Mouse (Mus musculus) heart, postnatal 0 days (tissue): ENCODE measurements around the gene Rad23a.

Source experiments
- CTCF ChIP-seq: IDR thresholded peaks from 2 replicates; pipeline ENCODE4 v1.5.1; 2016; ENCODE audit warnings: antibody characterized with exemption, control low read depth, low read depth
- EP300 ChIP-seq: IDR thresholded peaks from 2 replicates; pipeline ENCODE4 v1.6.1; 2016; ENCODE audit warnings: antibody characterized with exemption, low read depth

DNA sequence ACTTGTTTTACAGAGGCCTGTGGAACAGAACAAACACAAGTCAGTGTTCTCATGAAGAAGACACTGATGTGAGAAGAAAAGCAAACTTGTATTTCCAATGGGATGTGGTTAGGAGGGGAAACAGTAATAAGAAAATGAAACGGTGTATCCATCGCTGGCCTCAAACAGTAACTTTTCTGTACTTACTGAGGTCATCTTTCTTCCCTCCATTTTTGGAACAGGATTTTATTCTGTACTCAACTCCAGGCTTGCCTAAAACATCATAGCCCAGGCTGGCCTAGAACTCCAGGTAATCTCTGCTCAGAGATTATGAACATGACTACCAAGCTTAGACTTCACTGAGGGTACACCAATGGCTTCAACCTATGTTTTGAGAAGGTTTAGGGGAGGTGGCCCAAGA is 1.1 kb downstream of the Rad23a start:
- TF ChIP-seq CTCF = no peak
- TF ChIP-seq EP300 = no peak
